Comparison of ENCODE assay signal across 12 mouse cellular contexts in the genomic region with DNA sequence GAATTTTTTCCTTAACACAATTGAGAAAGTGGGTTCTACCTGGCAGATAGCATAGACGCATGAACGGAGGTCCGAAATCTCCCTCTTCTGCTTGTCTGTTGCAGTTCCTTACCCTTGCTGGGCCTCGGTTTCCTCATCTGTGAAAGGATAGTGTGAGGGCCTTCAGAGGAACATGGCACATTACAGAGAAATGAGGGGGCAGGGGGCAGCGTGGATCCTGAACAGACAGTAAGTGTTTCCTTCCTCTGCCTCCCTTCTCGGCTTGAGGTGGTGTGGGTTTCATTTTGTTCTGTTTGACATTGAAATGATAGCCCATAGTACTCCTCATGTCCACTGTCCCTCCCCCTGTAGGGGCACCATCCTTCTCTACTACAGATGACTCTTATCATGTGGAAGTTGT.
"Had no signal": no experiment of that assay in that cellular context is flagged by ENCODE, and none has a peak within 500 bp of the region (broad histone marks: within the 10 kb centered on the region; RNA-seq: fewer than 3 reads in every experiment).

No protein-coding gene starts in this region.

- H3K36me3 ChIP-seq: limb, embryonic 15.5 days; midbrain, embryonic 12.5 days had no signal

- ATAC-seq: intestine, postnatal 0 days; lung, postnatal 0 days; midbrain, embryonic 16.5 days had no signal

- H3K9ac ChIP-seq: limb, embryonic 15.5 days had no signal

- H3K9me3 ChIP-seq: limb, embryonic 15.5 days; midbrain, embryonic 12.5 days had no signal

- DNase-seq: kidney, adult 8-10 months; layer of hippocampus, adult 9-11 months; layer of hippocampus, postnatal 36 days; lung, adult 2 months; lung, postnatal 36 days; right cerebral cortex, postnatal 14 days; thymus, postnatal 36 days had no signal
